Mouse (Mus musculus) activated CD4-positive, CD25-positive, alpha-beta regulatory T cell, adult 4 months (primary cell): Measurements from ENCODE around the gene Susd6. TPM values are rescaled to one million over a fixed set of nuclear protein-coding genes. Genes with fewer than 3 reads are reported as not detected.

ENCODE experiments used
- ATAC-seq: one replicate; pipeline ENCODE4 v1.8.0; 2017
- polyA plus RNA-seq, 2 experiments: library from polyadenylated mRNA; unstranded; fragments of 100-300 nt; shearing (Covaris generic); gene quantifications; one replicate each; pipeline ENCODE4 v1.2.1; 2017

Gene Susd6
- 10 to 100 TPM; 21.8 to 29.4 TPM for polyA plus RNA-seq

- peak; percentile 75 for ATAC-seq
Observed at GRCm38 (mm10) chr12:80789849-80790694, at the start of gene Susd6. Gene Susd6 (plus strand): TSS chr12:80790510.

- no peak for ATAC-seq
Observed at GRCm38 (mm10) chr12:80744614-80745013, 45.7 kb upstream of the Susd6 start.

DNA sequence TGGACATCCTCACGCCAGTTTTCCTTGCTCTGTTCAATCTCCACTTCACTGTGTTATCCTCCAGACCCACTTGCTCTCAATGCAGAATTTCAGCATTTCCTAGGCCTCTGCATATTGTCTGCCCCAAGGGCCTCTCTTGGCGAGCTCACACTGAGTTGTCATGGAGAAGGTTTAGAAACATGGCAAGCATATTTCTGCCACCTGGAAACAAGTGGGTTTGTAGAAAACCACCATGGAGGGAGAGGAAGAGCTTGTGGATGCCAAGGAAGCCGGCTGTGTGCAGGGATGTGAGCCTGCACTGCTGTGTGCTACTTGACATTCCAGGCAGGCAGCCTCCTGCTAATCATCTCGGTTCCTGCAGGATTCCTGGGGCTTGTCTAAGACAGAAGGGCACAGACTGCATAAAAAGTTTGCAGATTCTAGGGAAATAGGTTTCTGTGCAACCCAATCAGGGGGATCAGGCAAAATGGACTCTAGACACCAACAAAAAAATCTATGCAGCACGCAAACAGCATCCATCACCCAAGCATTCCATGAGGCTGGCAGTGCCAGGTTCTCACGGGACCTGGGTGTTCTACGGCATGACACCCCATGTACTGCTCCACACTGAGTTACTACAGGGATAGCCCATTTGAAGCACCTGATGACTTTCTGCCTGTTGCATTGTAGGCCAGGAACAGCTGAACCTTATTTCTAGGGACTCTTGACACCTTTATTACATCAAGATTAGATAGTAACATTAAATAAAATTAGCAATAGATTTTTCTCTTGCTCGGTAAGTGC is 44.1 kb upstream of the Susd6 start:
- ATAC-seq = no peak

- ATAC-seq = no peak
Observed at GRCm38 (mm10) chr12:80751556-80751955, 38.8 kb upstream of the Susd6 start.

GRCm38 (mm10) chr12:80757751-80758558 is 32.4 kb upstream of the Susd6 start:
- no peak for ATAC-seq

DNA sequence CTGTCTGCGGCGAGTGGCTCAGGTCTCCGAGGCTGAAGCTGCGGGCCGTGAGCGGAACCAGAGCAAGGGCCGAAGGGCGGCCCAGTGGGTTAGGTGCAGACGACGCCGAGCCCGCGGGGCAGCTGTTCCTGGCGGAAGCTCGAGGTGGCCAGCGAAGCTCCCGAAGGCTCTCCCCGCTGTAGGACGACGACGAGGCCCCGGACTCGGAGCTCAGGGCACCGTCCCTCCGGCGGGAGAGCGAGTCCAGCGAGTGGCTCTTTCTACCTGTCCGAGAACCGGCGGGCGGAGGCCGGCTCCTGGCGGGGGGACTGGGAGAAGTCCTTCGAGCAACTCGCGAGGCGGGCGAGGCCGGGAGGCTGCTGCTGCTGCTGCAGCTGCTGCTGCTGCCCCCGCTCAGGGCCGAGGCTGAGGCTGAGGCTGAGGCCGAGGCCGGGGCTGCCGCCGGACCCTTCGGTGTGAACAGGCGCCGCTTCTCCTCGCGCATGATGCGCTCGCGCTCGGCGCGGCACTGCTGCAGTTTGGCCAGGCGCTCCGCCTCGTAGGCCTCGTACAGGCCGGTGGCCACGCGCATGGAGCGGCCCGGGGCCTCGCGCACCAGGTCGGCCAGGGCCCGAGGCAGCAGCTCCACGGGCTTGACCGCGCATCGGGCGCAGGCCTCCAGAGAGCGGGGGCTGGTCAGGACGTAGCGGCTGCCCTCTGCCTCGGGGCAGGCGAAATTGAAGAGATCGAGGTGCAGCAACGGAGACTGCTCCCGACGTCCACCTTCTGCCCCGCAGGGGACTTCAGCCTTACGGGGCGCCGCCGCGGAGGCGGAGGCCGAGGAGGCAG is 31.5 kb upstream of the Susd6 start:
- ATAC-seq = no peak

- ATAC-seq = no peak
Observed at GRCm38 (mm10) chr12:80759387-80759712, 31.0 kb upstream of the Susd6 start.

GRCm38 (mm10) chr12:80759713-80760395 is 30.5 kb upstream of the Susd6 start:
- ATAC-seq = peak; percentile 40

- peak; percentile 69 for ATAC-seq
Observed at GRCm38 (mm10) chr12:80760396-80760801, 29.9 kb upstream of the Susd6 start, which contains the start of gene Ccdc177. Gene Ccdc177 (minus strand): TSS chr12:80760687.

GRCm38 (mm10) chr12:80762982-80763381 is 27.3 kb upstream of the Susd6 start:
- ATAC-seq = no peak

- no peak for ATAC-seq
Observed at GRCm38 (mm10) chr12:80764116-80764515, 26.2 kb upstream of the Susd6 start.

DNA sequence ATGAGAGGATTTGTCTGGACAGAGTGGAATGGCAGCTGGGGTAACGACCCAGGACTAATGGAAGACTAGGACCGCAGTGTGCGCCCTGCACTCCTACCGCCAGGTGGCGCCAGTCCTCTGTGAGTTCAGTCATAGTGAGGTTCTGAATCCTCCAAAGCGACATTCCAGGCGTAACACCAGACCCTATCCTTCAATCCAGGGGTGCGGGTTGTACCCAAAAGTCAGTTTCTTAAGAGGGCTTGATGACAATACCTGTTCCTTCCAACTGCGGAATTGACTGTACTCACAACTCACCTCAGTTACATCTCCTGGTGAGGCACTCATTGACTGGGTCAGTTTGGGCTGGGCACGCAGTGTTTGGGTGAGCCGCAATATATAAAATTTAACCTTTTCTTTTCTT is 20.6 kb upstream of the Susd6 start:
- peak; percentile 61 for ATAC-seq

DNA sequence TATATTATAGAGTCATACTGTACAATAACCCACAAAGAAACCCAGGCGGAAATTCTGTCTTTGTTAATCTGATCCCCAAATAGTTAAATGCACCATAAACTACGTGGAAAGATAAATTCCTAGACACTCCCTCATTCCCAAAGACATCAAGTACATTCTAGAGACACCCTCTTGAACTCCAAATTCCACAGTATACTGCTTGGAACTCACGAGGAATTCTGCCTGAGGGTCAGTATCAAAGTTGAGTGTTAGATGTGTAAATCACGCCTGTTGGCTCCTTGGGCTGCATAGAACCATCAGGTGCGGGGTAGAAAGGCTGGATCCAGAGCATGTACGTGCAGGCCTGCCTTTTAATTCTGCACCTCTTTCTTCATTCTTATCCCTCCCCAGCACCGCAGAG is 15.5 kb upstream of the Susd6 start:
- no peak for ATAC-seq

DNA sequence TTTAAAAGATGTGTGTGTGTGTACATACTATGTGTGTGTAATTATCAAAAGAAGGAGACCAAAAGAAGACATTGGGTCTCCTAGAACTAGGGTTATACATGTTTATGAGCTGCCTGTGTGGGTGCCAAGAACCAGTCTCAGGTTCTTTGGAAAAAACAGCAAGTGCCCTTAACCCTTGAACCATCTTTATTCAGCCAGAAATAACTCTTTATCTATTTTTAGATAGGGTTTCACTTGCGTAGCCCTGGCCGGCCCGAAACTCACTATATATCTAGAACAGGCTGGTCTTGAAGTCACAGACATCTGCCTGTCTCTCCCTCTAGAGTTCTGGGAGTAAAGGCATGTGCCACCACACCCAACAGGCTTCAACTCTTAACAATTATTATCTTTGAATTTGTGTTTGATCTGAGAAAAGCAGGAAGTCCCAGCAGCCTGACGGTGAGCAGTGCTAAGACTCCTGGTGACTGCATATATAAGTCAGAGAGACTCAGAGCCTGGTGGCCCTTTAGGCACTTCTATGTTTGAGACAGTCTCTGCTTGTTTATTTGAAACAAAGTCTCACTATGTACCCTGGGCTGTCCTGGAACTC is 14.2 kb upstream of the Susd6 start:
- no peak for ATAC-seq

DNA sequence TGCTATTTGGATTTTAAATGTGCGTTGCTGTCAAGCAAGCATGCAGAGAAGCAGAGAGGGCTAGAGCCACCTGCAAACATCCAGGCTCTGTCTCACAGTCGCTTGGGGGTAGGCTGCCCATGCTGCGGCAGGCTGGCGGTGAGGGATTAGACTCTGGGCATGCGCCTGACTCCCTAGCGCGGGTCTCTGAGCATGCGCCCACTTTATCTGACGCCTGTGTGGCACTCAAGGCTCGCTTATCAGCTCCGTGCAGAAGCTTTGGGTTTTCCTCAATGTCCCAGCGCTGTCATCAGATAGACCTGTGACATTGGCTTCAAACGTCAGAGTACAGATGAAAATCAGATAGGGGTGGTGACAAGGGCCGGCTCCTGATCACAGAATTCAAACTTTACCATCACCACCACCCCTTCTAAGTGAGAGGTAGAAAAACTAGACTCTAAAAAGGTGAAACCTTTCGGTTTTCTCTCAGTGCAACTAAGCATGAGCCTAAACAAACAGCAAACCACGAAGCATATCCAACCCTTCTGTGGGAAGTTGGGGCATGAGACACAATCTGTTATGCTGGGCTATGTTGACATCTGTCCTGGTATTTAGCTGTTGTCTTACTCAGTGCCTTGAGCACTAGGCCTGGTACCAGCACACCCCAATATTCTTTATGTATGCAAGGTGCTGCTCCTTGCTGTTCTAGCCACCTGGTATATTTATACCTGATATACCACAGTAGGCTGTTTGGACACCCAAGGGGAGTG is 11.9 kb upstream of the Susd6 start:
- ATAC-seq = no peak

GRCm38 (mm10) chr12:80779760-80780159 is 10.6 kb upstream of the Susd6 start:
- no peak for ATAC-seq

- no peak for ATAC-seq
Observed at GRCm38 (mm10) chr12:80782190-80782589, 8.1 kb upstream of the Susd6 start.

DNA sequence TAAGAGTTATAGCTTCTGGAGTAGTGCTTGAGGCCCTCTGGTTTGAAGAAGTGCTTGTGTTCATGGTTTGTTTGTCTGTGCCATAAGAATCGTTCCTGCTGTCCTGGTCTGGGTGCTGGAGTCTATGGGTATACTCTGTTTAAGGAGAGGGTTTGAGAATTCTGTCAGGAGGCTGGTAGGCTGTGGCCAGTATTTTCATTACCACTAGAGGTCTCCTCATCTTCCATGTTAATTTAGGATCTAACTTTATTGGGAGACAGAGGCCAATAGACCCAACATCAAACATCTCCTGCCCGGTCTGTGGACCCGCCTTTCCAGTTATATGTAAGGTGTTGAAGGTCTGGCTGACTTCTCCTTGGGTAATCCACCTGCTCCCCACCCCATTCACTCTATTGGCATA is 7.4 kb upstream of the Susd6 start:
- no peak for ATAC-seq

GRCm38 (mm10) chr12:80783889-80784288 is 6.4 kb upstream of the Susd6 start:
- ATAC-seq = no peak

DNA sequence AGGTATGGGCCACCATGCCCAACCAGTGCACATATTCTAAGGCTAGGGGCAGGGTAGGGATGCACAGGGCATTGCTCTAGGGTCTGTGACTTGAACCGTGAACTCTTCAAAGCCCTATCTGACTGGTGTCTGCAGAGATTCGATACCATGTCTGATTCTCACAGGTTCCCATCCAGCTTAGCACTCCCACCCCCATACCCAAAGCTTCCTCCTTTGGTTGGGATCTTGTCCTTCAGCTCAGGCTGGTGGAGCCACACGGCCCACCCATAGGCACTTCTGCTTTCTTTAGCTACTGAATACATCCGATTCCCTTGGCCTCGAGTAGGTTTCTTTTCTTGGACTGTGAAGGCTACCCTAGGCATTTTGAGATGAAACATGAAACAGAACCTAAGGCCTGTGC is 5.3 kb upstream of the Susd6 start:
- ATAC-seq = no peak
